Mouse (Mus musculus): Measurements from ENCODE around the gene Vmn2r2.

DNA sequence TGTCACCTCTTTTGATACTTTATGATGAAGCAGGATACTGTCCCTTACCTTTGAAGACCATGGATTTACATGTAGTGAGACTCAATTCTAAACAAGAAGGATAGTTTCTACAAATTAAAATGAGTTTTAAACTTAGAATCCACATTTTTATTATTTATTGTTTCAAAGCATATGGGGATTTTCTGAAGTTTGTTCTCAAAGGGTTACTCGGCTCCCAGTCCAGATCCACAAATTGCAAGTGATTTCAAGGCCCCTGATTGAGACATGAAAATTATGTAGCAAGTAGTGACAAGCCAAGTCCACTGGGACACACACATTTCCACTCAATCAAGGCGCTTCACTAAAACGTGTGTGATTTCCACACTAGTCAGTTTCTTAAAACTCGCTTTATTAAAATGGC is 60.5 kb downstream of the Vmn2r2 start, which contains the start of gene Vmn2r1:
- TF ChIP-seq CTCF (IDR thresholded peaks at IDR 0.05; ENCODE audit: low read depth) (no peak), EP300 (IDR thresholded peaks at IDR 0.05; ENCODE audit: low read depth) (no peak)

All from heart, postnatal 0 days (tissue).